Mouse (Mus musculus): ENCODE data around the gene Asgr1. TPM values are rescaled to one million over a fixed set of nuclear protein-coding genes. Genes with fewer than 3 reads are reported as not detected.

Gene Asgr1
- polyA plus RNA-seq, 1 experiment: 4.9 TPM

DNA sequence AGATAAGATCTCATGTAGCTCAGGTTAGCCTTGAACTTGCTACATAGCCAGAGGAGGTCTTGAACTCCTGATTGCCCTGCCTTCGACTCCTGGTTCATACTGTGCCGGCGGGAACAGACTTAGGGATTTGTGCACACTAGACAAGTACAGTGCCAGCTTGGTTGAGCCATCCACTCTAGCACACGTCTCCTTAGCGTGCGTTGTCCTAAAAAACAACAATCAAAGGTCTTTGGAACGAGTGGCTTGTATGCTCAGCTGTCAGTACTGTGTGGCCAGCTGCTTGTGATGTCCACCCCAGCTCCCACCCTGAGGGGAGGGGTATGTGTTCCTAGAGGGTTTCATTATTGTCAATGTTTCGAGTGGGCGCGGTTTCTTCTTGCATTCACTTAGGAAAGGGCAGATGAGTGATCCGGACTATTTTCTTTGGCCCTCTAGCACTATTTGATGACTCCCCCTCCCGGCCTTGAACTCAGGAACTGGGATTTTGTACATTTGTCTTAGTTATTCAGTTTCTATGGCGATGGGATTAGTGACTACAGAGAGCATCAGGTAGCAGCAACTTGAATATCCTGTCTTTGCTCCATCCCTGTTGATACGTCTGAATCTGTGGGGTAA, 49.9 kb downstream of the Asgr1 start:
- 74% methylated on average over 14 of the region's 14 CpGs for WGBS
- Histone ChIP-seq H3K4me1 (ENCODE audit: control insufficient read depth, insufficient read depth, low read length) (no peaks in the 10 kb centered on the region), H3K4me3 (replicated peaks; ENCODE audit: extremely low read depth, low read depth, low read length) (no peak overlapping the region)
- no peak for DNase-seq
- TF ChIP-seq CTCF (IDR thresholded peaks at IDR 0.05; ENCODE audit: insufficient read depth, low read length) (no peak), POLR2A (IDR thresholded peaks at IDR 0.05; ENCODE audit: borderline replicate concordance, extremely low read depth, low read depth, low read length) (no peak)

DNA sequence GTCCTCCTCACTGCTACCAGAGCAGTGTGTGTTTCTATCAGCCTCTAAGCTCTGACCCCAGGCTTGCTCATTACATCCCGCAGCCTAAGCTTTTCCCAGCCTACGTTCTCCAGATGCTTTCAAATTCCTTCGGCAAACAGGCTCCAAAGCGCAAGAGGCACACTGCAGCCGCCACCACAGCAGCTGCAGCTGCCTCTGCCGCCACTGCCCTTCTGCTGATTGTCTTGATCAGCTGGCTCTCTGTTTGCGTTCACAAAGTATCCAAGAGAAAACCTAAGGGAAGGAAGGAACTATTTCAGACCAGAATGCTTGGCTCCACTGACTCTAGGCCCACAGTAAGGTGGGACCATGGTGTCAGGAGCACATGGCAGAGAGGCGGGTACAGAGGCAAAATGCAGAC, 53.2 kb downstream of the Asgr1 start:
- TF ChIP-seq CTCF (IDR thresholded peaks at IDR 0.05; ENCODE audit: insufficient read depth, low read length) (no peak), POLR2A (IDR thresholded peaks at IDR 0.05; ENCODE audit: borderline replicate concordance, extremely low read depth, low read depth, low read length) (no peak)
- no peak for DNase-seq
- 51% methylated on average over 8 of the region's 8 CpGs for WGBS
- H3K4me3 ChIP-seq (replicated peaks; ENCODE audit: extremely low read depth, low read depth, low read length): no peak overlapping the region
- no peaks in the 10 kb centered on the region for H3K4me1 ChIP-seq (ENCODE audit: control insufficient read depth, insufficient read depth, low read length)

Other genes with a start within 250 kb of the Asgr1 start
- gene Tmem102, start 248.5 kb upstream of the Asgr1 start, polyA plus RNA-seq (2012; rRNA removed): 9.4 and 9.5 TPM in 2 replicates
- gene Gm39566, start 238.8 kb upstream of the Asgr1 start, polyA plus RNA-seq (2012; rRNA removed): not detected in 2 replicates
- not detected in 2 replicates for gene Spem2, start 235.6 kb upstream of the Asgr1 start, polyA plus RNA-seq (2012; rRNA removed)
- gene Spem1, start 231.9 kb upstream of the Asgr1 start, polyA plus RNA-seq (2012; rRNA removed): 0.15 and 0.41 TPM in 2 replicates
- gene Nlgn2, start 216.3 kb upstream of the Asgr1 start, polyA plus RNA-seq (2012; rRNA removed): 32.3 and 42.0 TPM in 2 replicates
- gene Tmem256, start 215.6 kb upstream of the Asgr1 start, polyA plus RNA-seq (2012; rRNA removed): 151 and 173 TPM in 2 replicates
- gene Plscr3, start 207.7 kb upstream of the Asgr1 start, polyA plus RNA-seq (2012; rRNA removed): 192 and 225 TPM in 2 replicates
- 14.4 and 17.4 TPM in 2 replicates for gene Tnk1, start 195.4 kb upstream of the Asgr1 start, polyA plus RNA-seq (2012; rRNA removed)
- not detected in 2 replicates for gene Tmem95, start 176.1 kb upstream of the Asgr1 start, polyA plus RNA-seq (2012; rRNA removed)
- 12.6 and 19.1 TPM in 2 replicates for gene Kctd11, start 172.7 kb upstream of the Asgr1 start, polyA plus RNA-seq (2012; rRNA removed)
- 11.2 and 14.3 TPM in 2 replicates for gene Acap1, start 158.5 kb upstream of the Asgr1 start, polyA plus RNA-seq (2012; rRNA removed)
- gene 2810408A11Rik, start 153.1 kb upstream of the Asgr1 start, polyA plus RNA-seq (2012; rRNA removed): 0.65 and 1.4 TPM in 2 replicates
- 47.7 and 58.1 TPM in 2 replicates for gene Neurl4, start 153.0 kb upstream of the Asgr1 start, polyA plus RNA-seq (2012; rRNA removed)
- gene Gps2, start 140.2 kb upstream of the Asgr1 start, polyA plus RNA-seq (2012; rRNA removed): 104 and 112 TPM in 2 replicates
- gene Eif5a, start 132.1 kb upstream of the Asgr1 start, polyA plus RNA-seq (2012; rRNA removed): 216 and 372 TPM in 2 replicates
- gene Ybx2, start 118.3 kb upstream of the Asgr1 start, polyA plus RNA-seq (2012; rRNA removed): 4.6 and 6.7 TPM in 2 replicates
- 22.3 and 40.4 TPM in 2 replicates for gene Slc2a4, start 105.9 kb upstream of the Asgr1 start, polyA plus RNA-seq (2012; rRNA removed)
- 60.5 and 63.7 TPM in 2 replicates for gene Cldn7, start 89.3 kb upstream of the Asgr1 start, polyA plus RNA-seq (2012; rRNA removed)
- 88.3 and 102 TPM in 2 replicates for gene Ctdnep1, start 72.9 kb upstream of the Asgr1 start, polyA plus RNA-seq (2012; rRNA removed)
- 38.5 and 53.8 TPM in 2 replicates for gene Elp5, start 71.6 kb upstream of the Asgr1 start, polyA plus RNA-seq (2012; rRNA removed)
- gene Gabarap, start 62.9 kb upstream of the Asgr1 start, polyA plus RNA-seq (2012; rRNA removed): 333 and 615 TPM in 2 replicates
- 15.0 and 22.9 TPM in 2 replicates for gene Phf23, start 58.3 kb upstream of the Asgr1 start, polyA plus RNA-seq (2012; rRNA removed)
- 16.7 and 20.8 TPM in 2 replicates for gene Dvl2, start 53.5 kb upstream of the Asgr1 start, polyA plus RNA-seq (2012; rRNA removed)
- gene Acadvl, start 38.7 kb upstream of the Asgr1 start, polyA plus RNA-seq (2012; rRNA removed): 63.1 and 88.6 TPM in 2 replicates
- 28.0 and 33.7 TPM in 2 replicates for gene Dlg4, start 37.1 kb upstream of the Asgr1 start, polyA plus RNA-seq (2012; rRNA removed)
- 0.51 and 0.52 TPM in 2 replicates for gene Asgr2, start 38.6 kb downstream of the Asgr1 start, polyA plus RNA-seq (2012; rRNA removed)
- 12.1 and 17.7 TPM in 2 replicates for gene Mgl2, start 76.2 kb downstream of the Asgr1 start, polyA plus RNA-seq (2012; rRNA removed)
- 4.0 and 4.2 TPM in 2 replicates for gene Clec10a, start 102.1 kb downstream of the Asgr1 start, polyA plus RNA-seq (2012; rRNA removed)
- 211 and 239 TPM in 2 replicates for gene Slc16a11, start 158.7 kb downstream of the Asgr1 start, polyA plus RNA-seq (2012; rRNA removed)
- gene Slc16a13, start 167.0 kb downstream of the Asgr1 start, polyA plus RNA-seq (2012; rRNA removed): 9.2 and 11.3 TPM in 2 replicates
- gene Bcl6b, start 175.7 kb downstream of the Asgr1 start, polyA plus RNA-seq (2012; rRNA removed): 21.9 and 25.6 TPM in 2 replicates
- gene 0610010K14Rik, start 183.8 kb downstream of the Asgr1 start, polyA plus RNA-seq (2012; rRNA removed): 79.0 and 80.9 TPM in 2 replicates
- gene Gm21988, start 185.7 kb downstream of the Asgr1 start, polyA plus RNA-seq (2012; rRNA removed): 6.6 and 7.2 TPM in 2 replicates
- gene Rnasek, start 185.8 kb downstream of the Asgr1 start, polyA plus RNA-seq (2012; rRNA removed): 143 and 168 TPM in 2 replicates
- gene Alox12, start 201.3 kb downstream of the Asgr1 start, polyA plus RNA-seq (2012; rRNA removed): 4.6 and 9.2 TPM in 2 replicates